Mouse (Mus musculus) frontal cortex, adult 2 months (tissue): ENCODE measurements around the gene Bahcc1. TPM values are rescaled to one million over a fixed set of nuclear protein-coding genes. Genes with fewer than 3 reads are reported as not detected.

ENCODE experiments used
- DNase-seq, 2 experiments: peaks; one replicate each; pipeline ENCODE4 v3.0.0; 2022; ENCODE audit warnings: low spot score in 1 of 2; ENCODE audit errors: extremely low spot score in 1 of 2
- polyA plus RNA-seq: library from polyadenylated mRNA; depleted of rRNA; stranded (reverse); fragments of >200 nt; gene quantifications from 2 replicates; pipeline ENCODE4 v1.2.3, GENCODE M21; 2012; rRNA removed

The Bahcc1 gene
- polyA plus RNA-seq, 1 experiment, result 16.9 TPM

DNA sequence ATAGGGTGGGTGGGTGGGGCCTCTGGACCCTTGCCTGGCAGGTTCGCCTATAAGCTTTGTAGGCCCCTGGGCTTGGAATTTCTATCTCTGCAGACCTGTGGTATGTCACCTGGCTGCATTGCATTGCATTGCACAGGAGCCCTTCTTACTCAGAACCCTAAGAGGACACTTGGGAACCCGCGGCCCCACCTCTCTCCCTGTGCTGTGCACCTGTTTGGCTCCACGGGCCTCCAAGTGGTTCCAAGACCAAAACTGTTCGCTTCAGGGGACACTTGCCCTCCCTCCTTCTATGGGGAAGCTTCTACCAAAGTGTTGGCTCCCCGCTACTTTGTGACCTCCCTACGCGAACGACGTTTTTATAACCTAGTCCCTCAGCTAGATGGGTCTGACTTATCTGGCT lies 78.8 kb downstream of the Bahcc1 start:
- no peak for DNase-seq

DNA sequence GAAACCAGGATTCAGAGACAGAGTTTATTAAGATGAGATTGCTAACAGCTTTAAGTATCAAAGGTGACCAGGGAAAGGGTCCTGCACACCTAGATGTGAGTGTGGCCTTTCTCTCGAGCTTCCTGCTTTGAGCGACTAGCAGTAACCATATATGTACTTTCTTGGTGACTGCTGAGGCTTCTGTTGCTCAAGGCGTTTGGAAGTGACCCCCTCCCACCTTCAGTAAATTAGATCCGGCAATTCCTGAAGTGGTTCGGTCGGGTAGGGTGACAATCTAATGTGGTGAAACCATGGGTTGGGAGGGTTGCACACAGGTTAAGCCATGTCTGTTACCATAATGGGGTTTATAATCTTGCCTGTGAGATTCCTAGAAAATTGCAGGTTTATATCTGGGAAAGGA lies 79.3 kb downstream of the Bahcc1 start:
- no peak for DNase-seq

DNA sequence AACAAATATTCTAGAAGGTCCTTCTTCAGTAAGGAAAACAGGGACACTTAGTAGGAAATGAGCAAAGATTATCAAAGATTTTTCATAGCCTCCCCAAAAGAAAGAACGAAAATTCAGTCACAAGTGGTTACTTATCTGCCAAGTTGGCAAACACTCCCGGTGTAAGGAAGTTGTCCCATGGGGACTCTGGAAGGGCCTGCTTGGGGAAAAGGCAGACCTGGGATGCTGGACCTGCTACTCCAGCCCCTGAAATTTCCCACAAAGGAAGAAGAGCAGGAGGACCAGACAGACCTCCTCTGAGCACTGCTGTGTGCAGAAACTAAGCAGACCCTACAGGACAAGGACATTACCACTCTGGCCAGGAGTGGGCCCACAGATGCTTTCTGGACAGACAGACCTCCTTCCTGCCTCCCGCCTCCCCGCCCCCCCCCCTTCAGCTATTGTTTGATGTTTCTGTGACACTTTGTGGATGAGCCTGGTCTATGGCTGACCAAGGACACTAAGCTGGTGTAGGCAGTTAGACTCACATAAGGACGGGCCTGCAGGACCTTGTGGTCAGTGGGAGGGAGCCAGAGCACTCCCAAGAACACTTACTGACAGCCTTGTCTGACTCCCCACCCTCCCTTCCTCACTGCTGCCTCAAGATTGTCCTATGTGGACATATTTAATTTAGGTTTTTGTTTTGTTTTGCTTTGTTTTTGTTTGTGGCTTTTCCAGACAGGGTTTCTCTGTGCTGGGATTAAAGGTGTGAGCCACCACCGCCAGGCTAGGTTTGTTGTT lies 81.3 kb downstream of the Bahcc1 start:
- no peak for DNase-seq

DNA sequence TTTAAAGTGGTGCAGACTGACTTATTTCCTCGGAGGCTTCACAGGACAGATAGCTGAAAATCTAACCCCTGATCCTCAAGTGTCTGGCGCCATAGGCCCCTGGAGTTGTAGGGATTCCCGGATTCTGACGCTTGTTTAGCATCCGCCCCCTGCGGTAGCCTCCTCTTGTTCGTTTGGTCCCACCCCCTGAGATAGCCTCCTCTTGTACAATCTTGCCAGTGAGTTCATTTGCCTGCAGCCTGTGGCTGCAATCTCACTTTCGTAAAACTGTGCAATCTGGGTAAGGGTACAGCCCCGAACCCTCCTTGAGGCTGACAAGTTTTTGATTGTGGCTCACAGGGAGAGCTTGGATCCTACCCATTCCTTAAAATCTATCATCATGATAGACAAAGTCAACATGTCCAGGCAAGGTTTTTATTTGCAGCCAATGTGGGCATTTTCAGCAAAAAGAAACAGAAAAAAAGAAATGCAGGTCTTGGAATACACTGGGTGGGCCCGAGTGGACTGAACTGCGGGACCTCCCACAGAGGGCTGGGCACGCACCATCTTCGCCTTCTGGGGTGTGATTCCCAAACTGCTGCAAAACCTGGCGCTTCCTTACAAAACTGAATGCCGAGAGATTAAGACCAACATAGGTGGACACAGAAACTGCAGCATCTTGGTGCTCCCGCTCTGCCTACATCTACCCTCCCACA lies 82.1 kb downstream of the Bahcc1 start:
- DNase-seq, result no peak

DNA sequence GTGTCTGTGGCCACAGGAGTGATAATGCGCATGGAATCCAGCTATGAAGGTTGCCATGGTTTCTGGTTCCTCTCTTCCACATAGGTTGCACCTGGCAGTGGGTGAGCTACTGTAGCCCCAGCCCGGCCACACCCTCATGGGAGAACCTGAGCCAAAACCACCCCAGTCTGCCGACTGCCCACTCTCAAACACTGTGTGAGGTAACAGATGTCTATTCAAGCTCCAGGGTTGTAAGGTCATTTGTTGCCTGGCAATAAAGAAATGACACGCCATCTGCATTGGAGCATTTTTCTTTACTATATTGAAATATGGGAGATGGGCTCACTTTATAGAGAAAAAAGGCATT lies 82.6 kb downstream of the Bahcc1 start:
- DNase-seq, result peak in 1 of 2 experiments; percentile 65

DNA sequence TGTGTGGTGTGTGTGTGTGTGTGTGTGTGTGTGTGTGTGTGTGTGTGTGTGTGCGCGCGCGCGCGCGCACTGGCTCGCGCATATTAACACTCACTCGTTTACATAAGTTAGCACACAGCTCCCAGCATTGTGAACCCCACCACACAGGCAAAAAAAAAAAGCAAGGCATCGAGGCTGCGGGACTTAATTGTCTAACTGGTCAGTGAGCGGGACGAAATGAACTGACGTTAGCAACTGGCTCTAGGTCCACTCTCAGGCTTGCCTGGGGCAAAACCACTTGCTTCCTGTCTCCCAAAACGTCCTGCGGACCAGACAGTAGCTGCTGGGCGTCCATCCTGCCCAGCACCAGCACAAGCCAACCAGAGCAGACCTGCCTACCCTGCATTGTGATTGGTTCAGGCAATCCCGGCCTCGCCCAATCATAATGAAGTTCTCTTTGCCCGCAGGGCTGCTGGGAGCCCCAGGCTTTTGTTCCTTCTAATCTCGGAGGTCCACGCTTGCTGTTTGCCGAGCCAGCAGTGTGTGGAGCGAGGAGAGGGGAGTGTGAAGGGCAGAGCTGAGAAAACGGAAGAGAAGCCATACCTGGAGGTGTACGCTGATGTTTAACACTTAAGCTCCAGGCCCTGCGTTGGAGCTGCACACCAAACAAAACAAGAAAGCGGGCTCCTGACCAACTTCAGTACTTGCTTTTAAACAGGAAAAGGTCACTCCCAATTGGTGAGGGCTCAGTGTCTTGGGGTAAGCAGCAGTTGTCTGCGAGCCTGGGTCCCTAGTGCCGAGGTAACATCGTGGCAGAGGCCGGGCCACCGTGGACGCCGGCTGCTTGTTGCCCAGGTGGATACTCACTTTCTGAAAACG lies 83.3 kb downstream of the Bahcc1 start:
- peak; percentile 94 to 96 for DNase-seq

DNA sequence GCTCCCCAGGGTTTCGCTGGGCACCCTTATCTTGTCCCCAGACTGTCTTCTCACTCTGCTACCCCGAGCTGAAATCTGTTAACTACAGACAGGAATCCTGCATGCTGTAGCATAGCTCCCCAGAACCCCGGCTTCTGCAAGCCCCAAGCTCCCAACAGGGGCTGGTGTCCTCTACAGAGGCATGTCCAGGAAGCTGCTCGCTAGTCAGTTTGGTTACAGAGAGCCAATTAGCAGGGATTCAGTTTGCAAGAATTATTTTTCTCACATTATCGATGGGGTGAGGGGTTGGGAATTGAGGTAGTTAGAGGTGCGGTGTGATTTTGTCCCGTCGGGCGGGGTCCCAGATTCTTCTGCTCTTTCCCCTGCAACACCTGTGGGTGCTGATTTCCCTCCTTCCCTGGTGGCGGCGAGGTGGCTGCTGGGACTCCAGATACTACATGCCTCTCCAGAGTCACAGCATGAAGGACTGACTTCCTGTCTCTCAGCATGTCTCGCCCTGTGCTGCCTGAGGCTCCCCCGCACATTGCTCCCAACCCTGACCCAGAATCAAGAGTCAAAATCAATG lies 84.0 kb downstream of the Bahcc1 start:
- no peak for DNase-seq

DNA sequence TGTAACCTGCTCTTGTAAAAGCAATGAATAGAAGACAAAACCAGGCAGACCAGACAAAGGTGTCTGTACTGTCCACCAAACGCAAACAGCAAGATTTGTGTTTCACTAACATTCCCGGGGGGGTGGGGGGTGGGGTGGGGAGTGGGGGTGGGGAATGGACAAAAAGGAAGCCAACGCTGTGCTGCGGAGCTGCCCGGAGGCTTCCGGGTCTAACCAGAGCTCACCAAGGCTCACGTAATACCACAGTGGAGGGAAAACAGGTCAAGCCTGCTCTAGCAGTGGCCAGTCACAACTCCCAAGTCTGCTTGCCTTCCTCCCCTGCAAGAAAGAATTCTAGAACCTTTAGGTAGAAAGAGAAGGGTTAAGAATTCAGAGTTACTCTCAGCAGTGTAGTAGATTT lies 84.7 kb downstream of the Bahcc1 start:
- no peak for DNase-seq

DNA sequence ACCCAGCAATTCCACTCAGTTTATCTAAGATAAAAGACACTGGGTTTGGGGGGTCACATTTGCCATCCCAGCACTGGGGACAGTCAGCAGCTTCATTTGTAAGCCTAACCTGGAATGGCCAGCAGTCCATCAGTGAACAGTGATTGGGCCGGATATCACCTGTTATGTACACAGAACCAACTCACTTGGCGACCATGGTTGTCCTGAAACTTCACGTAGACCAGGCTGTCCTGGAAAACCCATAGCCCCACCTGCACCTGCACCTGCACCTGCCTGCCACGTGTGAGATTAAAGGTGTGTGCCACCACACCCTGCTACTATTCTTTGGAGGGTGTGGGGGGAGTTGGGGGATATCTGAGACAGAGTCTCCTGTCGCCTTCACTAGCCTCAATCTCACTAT lies 86.6 kb downstream of the Bahcc1 start:
- no peak for DNase-seq

DNA sequence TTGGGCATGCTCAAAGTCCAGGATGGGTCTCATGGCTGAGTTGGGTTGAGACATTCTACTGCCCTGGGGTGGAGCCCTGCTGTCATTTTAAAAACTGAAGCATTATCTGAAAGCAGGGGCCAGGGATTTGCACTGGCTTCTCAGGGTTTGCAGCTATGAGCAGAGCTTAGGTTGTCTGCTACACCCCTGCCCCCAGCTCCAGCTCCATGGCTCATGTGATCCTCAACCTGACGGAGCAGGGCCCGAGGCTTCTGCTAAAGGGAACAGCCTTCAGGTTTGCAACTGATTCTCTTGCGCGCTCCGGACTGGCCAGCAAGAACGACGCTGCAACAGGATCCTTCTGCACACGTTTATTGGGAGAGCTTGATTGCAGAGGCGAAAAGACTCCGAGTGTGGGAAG lies 87.4 kb downstream of the Bahcc1 start:
- DNase-seq, result no peak

DNA sequence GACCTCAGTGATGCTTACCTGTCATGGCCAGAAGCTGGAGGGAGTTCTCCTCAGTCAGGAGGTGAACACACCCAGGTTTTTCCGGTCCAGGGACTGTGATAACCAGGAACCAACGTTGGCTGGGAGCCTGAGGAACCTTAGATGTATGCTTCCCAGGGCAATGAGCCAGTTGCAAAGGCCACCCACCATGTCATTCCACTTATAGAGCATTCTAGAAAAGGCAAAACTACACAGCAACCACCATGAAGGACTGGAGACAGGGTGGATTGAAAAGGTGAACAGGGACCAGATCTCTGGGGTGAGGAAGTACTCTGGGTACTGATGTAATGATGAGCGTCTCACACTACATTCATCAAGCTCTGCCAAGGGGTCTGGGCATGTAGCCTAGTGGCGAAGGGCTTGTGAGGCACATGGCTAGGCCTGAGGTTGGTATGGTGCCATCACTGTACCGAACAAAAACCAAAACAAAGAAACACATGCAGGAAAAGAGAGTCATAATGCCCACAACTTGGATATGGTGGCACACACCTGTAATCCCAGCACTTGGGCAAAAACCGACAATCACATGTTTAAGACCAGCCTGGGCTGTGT lies 102.8 kb downstream of the Bahcc1 start:
- no peak for DNase-seq

DNA sequence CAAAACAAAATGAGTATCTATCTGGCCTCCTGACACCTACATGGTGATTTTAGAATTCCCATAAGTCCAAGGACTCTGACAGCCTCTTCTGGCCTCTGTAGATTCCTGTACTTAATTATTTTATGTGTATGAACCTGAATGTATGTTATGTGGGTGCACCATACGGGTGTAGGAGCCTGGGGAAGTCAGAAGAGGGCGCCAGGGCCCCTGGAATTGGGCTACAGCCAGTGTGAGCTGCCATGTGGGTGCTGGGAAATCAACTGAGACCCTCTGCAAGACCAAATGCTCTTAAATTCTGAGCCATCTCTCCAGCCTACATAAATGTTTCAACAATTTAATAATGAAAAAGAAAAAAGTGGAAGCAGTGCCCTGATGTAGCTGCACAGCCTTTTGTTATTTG lies 104.7 kb downstream of the Bahcc1 start:
- DNase-seq, result no peak

DNA sequence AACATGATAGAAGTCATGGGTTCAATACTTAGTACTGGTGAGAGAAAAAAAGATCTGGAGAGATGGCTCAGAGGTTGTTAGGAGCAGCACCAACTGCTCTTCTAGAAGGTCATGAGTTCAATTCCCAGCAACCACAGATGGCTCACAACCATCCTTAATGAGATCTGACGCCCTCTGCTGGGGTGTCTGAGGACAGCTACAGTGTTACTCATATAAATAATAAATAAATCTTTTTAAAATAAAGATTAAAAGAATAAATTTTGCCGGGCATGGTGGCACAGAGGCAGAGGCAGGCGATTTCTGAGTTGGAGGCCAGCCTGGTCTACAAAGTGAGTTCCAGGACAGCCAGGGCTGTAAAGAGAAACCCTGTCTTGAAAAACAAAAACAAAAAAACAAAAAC lies 106.0 kb downstream of the Bahcc1 start:
- DNase-seq, result no peak

DNA sequence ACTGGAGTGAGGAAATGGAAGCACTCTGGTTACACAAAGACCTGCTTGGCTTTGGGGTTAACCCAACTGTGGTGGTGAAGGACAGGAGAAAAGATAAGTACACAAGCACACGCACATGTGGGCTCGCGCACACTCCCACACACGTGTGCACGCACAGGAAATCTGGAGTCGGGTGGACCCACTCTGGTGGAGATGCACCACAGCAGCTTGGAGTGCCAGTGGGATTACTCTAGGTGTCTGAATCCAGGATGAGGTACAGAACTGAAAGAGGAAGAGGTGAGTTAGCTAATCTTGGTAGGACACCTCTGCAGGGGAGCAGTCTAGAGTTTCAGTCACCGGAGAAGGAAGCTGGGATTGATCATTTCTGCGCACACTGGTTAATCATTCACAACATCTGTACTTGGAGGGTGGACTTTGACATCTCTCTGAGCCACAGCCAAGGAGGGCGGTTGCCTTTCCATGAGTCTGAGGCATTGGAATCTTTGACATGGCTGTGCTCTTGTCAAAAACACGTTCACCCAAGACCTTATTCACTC lies 107.3 kb downstream of the Bahcc1 start:
- no peak for DNase-seq

DNA sequence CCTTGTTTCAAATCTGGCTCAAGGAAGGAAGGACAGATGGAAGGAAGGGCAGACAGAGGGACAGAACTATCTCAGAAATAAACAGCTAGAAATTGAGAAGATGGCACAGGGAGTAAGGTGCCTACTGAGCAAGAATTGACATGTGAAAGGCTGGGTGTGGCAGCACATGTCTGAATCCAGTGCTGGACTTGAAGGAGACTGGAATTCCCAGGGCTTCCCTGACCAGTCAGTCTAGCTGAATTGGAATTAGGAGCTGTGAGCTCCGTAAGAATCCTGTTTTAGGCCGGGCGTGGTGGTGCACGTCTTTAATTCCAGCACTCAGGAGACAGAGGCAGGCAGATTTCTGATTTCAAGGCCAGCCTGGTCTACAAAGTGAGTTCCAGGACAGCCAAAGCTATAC lies 108.9 kb downstream of the Bahcc1 start:
- no peak for DNase-seq

Other genes with a start within 250 kb of the Bahcc1 start
- 182 and 188 TPM in 2 replicates for gene Aatk, start 185.8 kb upstream of the Bahcc1 start, polyA plus RNA-seq
- gene Cep131, start 146.1 kb upstream of the Bahcc1 start, polyA plus RNA-seq, result 38.8 and 43.4 TPM in 2 replicates
- 31.1 and 35.6 TPM in 2 replicates for gene Tepsin, start 134.2 kb upstream of the Bahcc1 start, polyA plus RNA-seq
- gene Ndufaf8, start 134.0 kb upstream of the Bahcc1 start, polyA plus RNA-seq, result 42.3 and 46.2 TPM in 2 replicates
- gene Slc38a10, start 81.6 kb upstream of the Bahcc1 start, polyA plus RNA-seq, result 62.5 and 62.6 TPM in 2 replicates
- gene Actg1, start 115.6 kb downstream of the Bahcc1 start, polyA plus RNA-seq, result 1,138 and 1,210 TPM in 2 replicates
- 0.67 and 0.82 TPM in 2 replicates for gene Fscn2, start 128.6 kb downstream of the Bahcc1 start, polyA plus RNA-seq
- 27.6 and 27.8 TPM in 2 replicates for gene Faap100, start 145.8 kb downstream of the Bahcc1 start, polyA plus RNA-seq
- gene Nploc4, start 204.8 kb downstream of the Bahcc1 start, polyA plus RNA-seq, result 52.9 and 60.2 TPM in 2 replicates
- 0.54 and 0.61 TPM in 2 replicates for gene Tspan10, start 209.7 kb downstream of the Bahcc1 start, polyA plus RNA-seq
- 0.82 and 0.84 TPM in 2 replicates for gene Pde6g, start 220.6 kb downstream of the Bahcc1 start, polyA plus RNA-seq
- 14.3 and 15.4 TPM in 2 replicates for gene Oxld1, start 225.1 kb downstream of the Bahcc1 start, polyA plus RNA-seq
- gene Ccdc137, start 225.2 kb downstream of the Bahcc1 start, polyA plus RNA-seq, result 26.5 and 29.8 TPM in 2 replicates
- 48.0 and 52.0 TPM in 2 replicates for gene Arl16, start 234.7 kb downstream of the Bahcc1 start, polyA plus RNA-seq